Mouse (Mus musculus): Measurements from ENCODE around the gene Grrp1. TPM values are rescaled to one million over a fixed set of nuclear protein-coding genes. Genes with fewer than 3 reads are reported as not detected.

The Grrp1 gene
- polyA plus RNA-seq, 2 experiments = 5.2 to 9.7 TPM

DNA sequence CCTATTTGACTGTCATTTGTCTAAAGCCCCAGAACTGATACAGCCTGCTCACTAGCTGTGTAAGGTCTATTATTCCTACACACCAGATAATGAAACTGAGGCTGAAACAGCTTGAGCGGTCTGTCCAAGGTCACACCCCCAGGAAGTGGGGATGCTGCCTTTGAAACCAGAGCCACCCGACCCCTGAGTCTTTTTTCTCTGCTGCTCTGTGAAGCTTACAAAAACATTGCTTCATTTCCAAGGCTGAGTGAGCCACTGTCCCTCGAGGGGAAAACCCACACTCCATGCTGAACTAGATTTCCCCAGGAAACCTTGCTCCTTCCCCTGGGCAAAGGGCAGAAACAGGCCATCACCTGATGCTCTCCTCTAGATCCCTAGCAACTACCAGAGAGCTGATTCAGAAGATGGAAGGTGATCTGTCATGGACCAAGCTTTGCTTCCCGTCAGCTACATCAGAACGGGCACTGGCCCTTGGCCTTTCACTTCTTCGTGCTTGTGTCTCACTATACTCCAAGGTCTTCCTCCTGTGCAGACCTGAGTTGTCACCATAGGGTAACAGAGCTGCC lies 47.3 kb downstream of the Grrp1 start:
- Histone ChIP-seq H3K9ac (ENCODE audit: low read depth, low read length, severe bottlenecking) (no peak overlapping the region), H3K4me3 (replicated peaks; ENCODE audit: low read length) (no peak overlapping the region), H3K36me3 (ENCODE audit: control insufficient read depth, insufficient read depth, low read length) (no peaks in the 10 kb centered on the region), H3K4me2 (replicated peaks; ENCODE audit: low read depth, low read length, severe bottlenecking) (no peak overlapping the region), H3K9me3 (ENCODE audit: control insufficient read depth, low read length) (no peaks in the 10 kb centered on the region), H3K27ac (replicated peaks; ENCODE audit: low read depth, low read length) (no peak overlapping the region), H3K4me1 (ENCODE audit: control insufficient read depth, insufficient read depth, low read length) (no peaks in the 10 kb centered on the region), H3K27me3 (ENCODE audit: control insufficient read depth, insufficient read depth, low read length) (no peaks in the 10 kb centered on the region)
- no peak for TF ChIP-seq POLR2A (IDR thresholded peaks at IDR 0.05; ENCODE audit: borderline replicate concordance, extremely low read depth, insufficient read depth, insufficient read length)
- ATAC-seq (ENCODE audit: low FRiP score, low read depth) (no peak), DNase-seq (ENCODE audit: low spot score) (no peak)
- WGBS = 61% methylated on average over 6 of the region's 6 CpGs

DNA sequence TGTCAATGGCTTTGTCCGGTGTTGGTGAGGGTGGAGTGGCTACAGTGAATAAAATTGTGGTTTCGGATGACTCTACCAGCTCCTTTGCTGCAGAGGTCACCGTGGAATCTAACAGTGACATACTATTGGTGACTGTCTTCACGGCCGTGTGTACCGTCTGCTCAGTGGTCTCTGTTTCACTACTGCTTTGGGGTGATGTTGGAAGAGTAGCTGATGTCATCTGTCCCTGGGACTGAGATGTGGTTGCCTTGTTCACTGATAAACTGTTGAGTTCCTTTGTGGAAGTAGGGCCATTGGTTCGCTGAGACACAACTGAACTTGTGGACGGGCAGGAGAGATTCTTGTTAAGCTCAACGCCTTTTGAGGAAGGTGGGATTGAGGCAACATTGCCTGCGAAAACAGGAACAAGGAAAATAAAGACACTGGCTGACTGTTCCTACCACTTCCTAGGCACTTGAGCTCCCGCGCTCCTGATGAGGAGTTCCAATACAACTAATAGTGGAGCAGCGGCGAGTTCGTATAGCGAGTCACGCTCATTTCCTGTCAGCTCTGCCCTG lies 50.5 kb downstream of the Grrp1 start:
- H3K9me3 ChIP-seq (ENCODE audit: control insufficient read depth, low read length) = no peaks in the 10 kb centered on the region
- DNase-seq (ENCODE audit: low spot score) (no peak), ATAC-seq (ENCODE audit: low FRiP score, low read depth) (no peak)
- TF ChIP-seq POLR2A (IDR thresholded peaks at IDR 0.05; ENCODE audit: borderline replicate concordance, extremely low read depth, insufficient read depth, insufficient read length) = no peak
- H3K4me3 ChIP-seq (replicated peaks; ENCODE audit: low read length) = no peak overlapping the region
- H3K9ac ChIP-seq (ENCODE audit: low read depth, low read length, severe bottlenecking) = no peak overlapping the region
- no peak overlapping the region for H3K4me2 ChIP-seq (replicated peaks; ENCODE audit: low read depth, low read length, severe bottlenecking)
- no peaks in the 10 kb centered on the region for H3K27me3 ChIP-seq (ENCODE audit: control insufficient read depth, insufficient read depth, low read length)
- WGBS = 81% methylated on average over 17 of the region's 17 CpGs
- H3K36me3 ChIP-seq (ENCODE audit: control insufficient read depth, insufficient read depth, low read length) = no peaks in the 10 kb centered on the region
- no peaks in the 10 kb centered on the region for H3K4me1 ChIP-seq (ENCODE audit: control insufficient read depth, insufficient read depth, low read length)
- no peak overlapping the region for H3K27ac ChIP-seq (replicated peaks; ENCODE audit: low read depth, low read length)

DNA sequence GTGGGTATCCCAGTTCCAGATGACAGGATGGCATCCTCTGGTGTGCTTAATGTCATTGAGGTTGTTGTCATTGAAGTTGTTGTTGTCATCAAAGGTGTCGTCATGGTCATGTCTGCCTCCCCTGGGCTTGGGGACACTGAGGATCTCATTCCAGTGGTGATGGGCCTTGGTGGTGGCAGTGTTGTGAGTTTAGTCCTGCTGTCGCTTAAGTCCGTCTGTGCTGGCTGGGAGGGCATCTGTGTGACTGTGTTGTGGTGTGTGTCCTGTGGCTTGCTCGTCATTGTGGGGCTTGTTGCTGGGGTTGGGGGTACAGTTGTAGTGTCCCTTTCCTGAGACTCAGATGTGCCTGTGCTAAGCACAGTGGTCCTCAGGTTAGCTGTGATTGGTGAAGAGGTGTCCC lies 51.0 kb downstream of the Grrp1 start, which contains the start of gene Gm7534:
Gene Gm7534, minus strand, starts transcription at position 101 of the 400 bp plus-strand sequence.
- 87% methylated on average over 4 of the region's 4 CpGs for WGBS
- no peaks in the 10 kb centered on the region for H3K4me1 ChIP-seq (ENCODE audit: control insufficient read depth, insufficient read depth, low read length)
- ATAC-seq (ENCODE audit: low FRiP score, low read depth) = no peak

More for the DNA sequence above, 51.0 kb downstream of the Grrp1 start, which contains the start of gene Gm7534:
- no peak within 1 kb of the TSS for H3K4me2 ChIP-seq (replicated peaks; ENCODE audit: low read depth, low read length, severe bottlenecking)
- no peak for TF ChIP-seq POLR2A (IDR thresholded peaks at IDR 0.05; ENCODE audit: borderline replicate concordance, extremely low read depth, insufficient read depth, insufficient read length)
- no peak for DNase-seq (ENCODE audit: low spot score)
- no peaks in the 10 kb centered on the region for H3K27me3 ChIP-seq (ENCODE audit: control insufficient read depth, insufficient read depth, low read length)
- H3K36me3 ChIP-seq (ENCODE audit: control insufficient read depth, insufficient read depth, low read length) = no peaks in the 10 kb centered on the region
- H3K9me3 ChIP-seq (ENCODE audit: control insufficient read depth, low read length) = no peaks in the 10 kb centered on the region
- H3K27ac ChIP-seq (replicated peaks; ENCODE audit: low read depth, low read length) = no peak within 1 kb of the TSS
- no peak within 1 kb of the TSS for H3K4me3 ChIP-seq (replicated peaks; ENCODE audit: low read length)
- no peak within 1 kb of the TSS for H3K9ac ChIP-seq (ENCODE audit: low read depth, low read length, severe bottlenecking)

Other genes with a start within 250 kb of the Grrp1 start
- gene Lin28a, start 235.3 kb downstream of the Grrp1 start, polyA plus RNA-seq (2012; rRNA removed) = 0.11 and 0.37 TPM in 2 replicates
- gene Lin28a, start 235.3 kb downstream of the Grrp1 start, polyA plus RNA-seq (2014; fragmentation: Nextera tagmentation; extraction: Ambion mirVana) = 0.07 TPM in 1 of 2 replicates, not detected in the other
- 0.04 and 0.08 TPM in 2 replicates for gene Zfp683, start 200.3 kb downstream of the Grrp1 start, polyA plus RNA-seq (2012; rRNA removed)
- not detected in 2 replicates for gene Zfp683, start 200.3 kb downstream of the Grrp1 start, polyA plus RNA-seq (2014; fragmentation: Nextera tagmentation; extraction: Ambion mirVana)
- 8.2 and 11.3 TPM in 2 replicates for gene Crybg2, start 193.3 kb downstream of the Grrp1 start, polyA plus RNA-seq (2012; rRNA removed)
- gene Crybg2, start 193.3 kb downstream of the Grrp1 start, polyA plus RNA-seq (2014; fragmentation: Nextera tagmentation; extraction: Ambion mirVana) = 12.3 and 12.4 TPM in 2 replicates
- 9.0 and 10.3 TPM in 2 replicates for gene Cd52, start 159.0 kb downstream of the Grrp1 start, polyA plus RNA-seq (2012; rRNA removed)
- 15.5 and 18.1 TPM in 2 replicates for gene Cd52, start 159.0 kb downstream of the Grrp1 start, polyA plus RNA-seq (2014; fragmentation: Nextera tagmentation; extraction: Ambion mirVana)
- 21.9 and 24.1 TPM in 2 replicates for gene Ubxn11, start 151.5 kb downstream of the Grrp1 start, polyA plus RNA-seq (2012; rRNA removed)
- 7.6 and 12.0 TPM in 2 replicates for gene Ubxn11, start 151.5 kb downstream of the Grrp1 start, polyA plus RNA-seq (2014; fragmentation: Nextera tagmentation; extraction: Ambion mirVana)
- gene Sh3bgrl3, start 125.3 kb downstream of the Grrp1 start, polyA plus RNA-seq (2012; rRNA removed) = 325 and 365 TPM in 2 replicates
- gene Sh3bgrl3, start 125.3 kb downstream of the Grrp1 start, polyA plus RNA-seq (2014; fragmentation: Nextera tagmentation; extraction: Ambion mirVana) = 532 and 538 TPM in 2 replicates
- gene Cep85, start 67.0 kb downstream of the Grrp1 start, polyA plus RNA-seq (2012; rRNA removed) = 22.4 and 32.2 TPM in 2 replicates
- gene Cep85, start 67.0 kb downstream of the Grrp1 start, polyA plus RNA-seq (2014; fragmentation: Nextera tagmentation; extraction: Ambion mirVana) = 40.3 and 46.5 TPM in 2 replicates
- not detected in 2 replicates for gene Gm7534, start 51.1 kb downstream of the Grrp1 start, polyA plus RNA-seq (2012; rRNA removed)
- not detected in 2 replicates for gene Gm7534, start 51.1 kb downstream of the Grrp1 start, polyA plus RNA-seq (2014; fragmentation: Nextera tagmentation; extraction: Ambion mirVana)
- gene Catsper4, start 26.7 kb downstream of the Grrp1 start, polyA plus RNA-seq (2012; rRNA removed) = 0.06 and 0.16 TPM in 2 replicates
- not detected in 2 replicates for gene Catsper4, start 26.7 kb downstream of the Grrp1 start, polyA plus RNA-seq (2014; fragmentation: Nextera tagmentation; extraction: Ambion mirVana)
- gene Cnksr1, start 15.7 kb downstream of the Grrp1 start, polyA plus RNA-seq (2012; rRNA removed) = 2.8 and 3.3 TPM in 2 replicates
- gene Cnksr1, start 15.7 kb downstream of the Grrp1 start, polyA plus RNA-seq (2014; fragmentation: Nextera tagmentation; extraction: Ambion mirVana) = 2.0 TPM in 2 replicates
- gene E130218I03Rik, start 10.4 kb downstream of the Grrp1 start, polyA plus RNA-seq (2012; rRNA removed) = 0.10 TPM in 1 of 2 replicates, not detected in the other
- 0.67 and 0.76 TPM in 2 replicates for gene E130218I03Rik, start 10.4 kb downstream of the Grrp1 start, polyA plus RNA-seq (2014; fragmentation: Nextera tagmentation; extraction: Ambion mirVana)
- 15.8 and 18.1 TPM in 2 replicates for gene Zfp593, start 8.5 kb downstream of the Grrp1 start, polyA plus RNA-seq (2012; rRNA removed)
- 17.3 and 18.9 TPM in 2 replicates for gene Zfp593, start 8.5 kb downstream of the Grrp1 start, polyA plus RNA-seq (2014; fragmentation: Nextera tagmentation; extraction: Ambion mirVana)
- not detected in 2 replicates for gene Gm30191, start 7.2 kb downstream of the Grrp1 start, polyA plus RNA-seq (2012; rRNA removed)
- gene Gm30191, start 7.2 kb downstream of the Grrp1 start, polyA plus RNA-seq (2014; fragmentation: Nextera tagmentation; extraction: Ambion mirVana) = not detected in 2 replicates
- 8.9 and 9.6 TPM in 2 replicates for gene Pdik1l, start 33.8 kb upstream of the Grrp1 start, polyA plus RNA-seq (2012; rRNA removed)
- gene Pdik1l, start 33.8 kb upstream of the Grrp1 start, polyA plus RNA-seq (2014; fragmentation: Nextera tagmentation; extraction: Ambion mirVana) = 18.4 and 20.5 TPM in 2 replicates
- 4.3 and 5.1 TPM in 2 replicates for gene Trim63, start 61.0 kb upstream of the Grrp1 start, polyA plus RNA-seq (2012; rRNA removed)
- gene Trim63, start 61.0 kb upstream of the Grrp1 start, polyA plus RNA-seq (2014; fragmentation: Nextera tagmentation; extraction: Ambion mirVana) = 1.3 and 1.4 TPM in 2 replicates
- gene Slc30a2, start 89.1 kb upstream of the Grrp1 start, polyA plus RNA-seq (2012; rRNA removed) = 0.76 and 0.78 TPM in 2 replicates
- 0.21 and 0.54 TPM in 2 replicates for gene Slc30a2, start 89.1 kb upstream of the Grrp1 start, polyA plus RNA-seq (2014; fragmentation: Nextera tagmentation; extraction: Ambion mirVana)
- gene Extl1, start 129.7 kb upstream of the Grrp1 start, polyA plus RNA-seq (2012; rRNA removed) = 10.0 and 14.2 TPM in 2 replicates
- gene Extl1, start 129.7 kb upstream of the Grrp1 start, polyA plus RNA-seq (2014; fragmentation: Nextera tagmentation; extraction: Ambion mirVana) = 7.2 TPM in 2 replicates
- 25.9 and 30.2 TPM in 2 replicates for gene Pafah2, start 142.2 kb upstream of the Grrp1 start, polyA plus RNA-seq (2012; rRNA removed)
- 14.3 and 17.1 TPM in 2 replicates for gene Pafah2, start 142.2 kb upstream of the Grrp1 start, polyA plus RNA-seq (2014; fragmentation: Nextera tagmentation; extraction: Ambion mirVana)
- 246 and 428 TPM in 2 replicates for gene Stmn1, start 214.2 kb upstream of the Grrp1 start, polyA plus RNA-seq (2012; rRNA removed)
- gene Stmn1, start 214.2 kb upstream of the Grrp1 start, polyA plus RNA-seq (2014; fragmentation: Nextera tagmentation; extraction: Ambion mirVana) = 1,273 and 1,449 TPM in 2 replicates
- 5.9 and 8.2 TPM in 2 replicates for gene Paqr7, start 242.6 kb upstream of the Grrp1 start, polyA plus RNA-seq (2012; rRNA removed)
- 2.3 and 2.9 TPM in 2 replicates for gene Paqr7, start 242.6 kb upstream of the Grrp1 start, polyA plus RNA-seq (2014; fragmentation: Nextera tagmentation; extraction: Ambion mirVana)

Measured in limb, embryonic 14.5 days (tissue).